Mouse (Mus musculus) embryonic stem cell, embryonic (primary cell): ENCODE measurements around the gene Kcna4.

Source experiments
- CTCF ChIA-PET, 4 experiments: fragments of 300-600 bp in 2 of 4; fragments of 350-600 bp in 2 of 4; sonication (Branson Sonifier 250); formaldehyde crosslinking; loops; one replicate each; lab custom pipeline; 2022; ENCODE audit warnings: inconsistent platforms in 2 of 4; lab: Charles Lee
- POLR2A ChIA-PET, 4 experiments: fragments of 300-600 bp in 2 of 4; fragments of 350-600 bp in 2 of 4; sonication (Branson Sonifier 250); formaldehyde crosslinking; loops; one replicate each; lab custom pipeline; 2022; ENCODE audit warnings: antibody characterized with exemption in 4 of 4, inconsistent platforms in 1 of 4; lab: Charles Lee

Gene Kcna4

DNA sequence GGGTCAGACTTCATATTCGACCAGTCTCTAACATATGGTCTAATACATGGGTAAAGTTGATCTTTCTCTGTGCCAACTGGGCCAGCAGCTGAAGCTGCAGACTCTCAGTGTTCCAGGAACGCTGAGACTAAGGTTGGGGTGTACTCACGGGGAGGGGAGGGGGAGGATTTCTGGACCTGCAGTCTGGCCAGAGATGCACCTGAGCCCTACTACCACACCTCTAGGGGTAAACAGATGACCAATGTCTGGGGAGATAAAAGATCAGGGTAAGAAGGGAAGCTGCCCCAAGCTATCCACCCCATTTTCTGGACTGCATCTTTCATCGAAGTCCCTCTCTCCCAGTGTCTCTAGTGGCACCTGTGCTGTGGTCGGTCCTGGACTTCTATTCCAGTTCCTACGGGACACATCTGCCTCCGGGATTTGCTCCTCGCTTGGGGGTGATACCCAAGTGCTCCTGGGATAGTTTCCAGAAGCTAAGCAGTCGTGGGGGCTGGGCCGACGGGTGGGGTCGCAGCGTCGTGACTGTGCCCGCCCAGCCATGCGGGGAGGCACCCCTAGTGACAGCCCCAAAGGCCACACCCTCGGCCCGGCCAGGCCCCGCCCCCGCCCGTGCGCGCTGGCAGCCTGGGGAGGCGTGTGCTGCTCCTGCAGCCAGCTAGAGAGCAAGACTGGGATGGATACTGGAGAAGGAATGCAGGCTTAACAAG lies at the start of gene Kcna4:
Gene Kcna4 (plus strand): TSS at position 650 of the 707 bp plus-strand sequence.
- POLR2A ChIA-PET = no interaction called here
- CTCF ChIA-PET = interaction anchor here in 1 of 4 experiments (0.6 kb wide), 1 partner anchor 934 kb away, joined by 3 read pairs; no protein-coding TSS in a partner anchor

DNA sequence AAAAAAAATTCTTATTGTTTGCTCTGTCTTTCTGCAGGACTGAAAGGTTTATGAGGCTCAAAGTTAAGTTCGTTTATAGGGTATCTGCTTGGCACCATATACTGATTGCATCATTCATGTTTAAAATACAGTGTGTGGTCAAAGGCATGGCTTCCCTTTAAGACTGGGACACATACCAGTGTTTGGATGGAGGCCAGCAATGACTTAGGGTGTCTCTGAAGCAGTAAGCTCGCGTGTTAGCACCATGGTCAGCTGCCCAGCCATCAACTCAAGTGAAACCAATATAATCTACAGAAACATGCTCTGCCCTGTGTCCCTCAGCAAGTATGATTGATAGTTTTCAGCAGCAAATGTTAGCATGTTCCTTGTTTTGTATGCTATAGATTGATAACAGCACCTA lies 32.3 kb upstream of the Kcna4 start:
- POLR2A ChIA-PET = no interaction called here
- CTCF ChIA-PET = no interaction called here

DNA sequence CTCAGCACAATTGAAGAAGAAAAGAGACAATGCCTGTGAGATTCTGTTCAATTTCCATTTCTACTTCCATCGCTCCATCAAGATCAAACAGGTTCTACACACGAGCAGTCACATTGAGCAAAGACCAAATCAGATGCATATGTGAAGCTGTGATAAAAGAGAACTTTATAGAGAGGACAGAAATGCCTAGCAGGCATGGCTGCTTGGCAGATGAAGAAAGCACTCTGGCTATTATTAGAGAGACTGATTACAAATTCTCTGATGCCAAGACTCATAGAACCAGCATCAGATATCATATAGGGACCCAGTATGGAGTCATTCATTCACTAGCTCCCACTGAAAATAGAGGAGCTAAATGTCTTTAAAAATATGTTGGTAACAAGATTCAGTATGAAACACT lies 24.2 kb upstream of the Kcna4 start:
- POLR2A ChIA-PET = no interaction called here
- CTCF ChIA-PET = no interaction called here

- ChIA-PET POLR2A (no interaction called here), CTCF (no interaction called here)
Measured at GRCm38 (mm10) chr2:107270050-107270449, 20.4 kb upstream of the Kcna4 start.

GRCm38 (mm10) chr2:107290697-107291019 lies 219 bp downstream of the Kcna4 start:
- ChIA-PET POLR2A (no interaction called here), CTCF (interaction anchor here in 1 of 4 experiments (0.6 kb wide), 1 partner anchor 935 kb away, joined by 3 read pairs; no protein-coding TSS in a partner anchor)

DNA sequence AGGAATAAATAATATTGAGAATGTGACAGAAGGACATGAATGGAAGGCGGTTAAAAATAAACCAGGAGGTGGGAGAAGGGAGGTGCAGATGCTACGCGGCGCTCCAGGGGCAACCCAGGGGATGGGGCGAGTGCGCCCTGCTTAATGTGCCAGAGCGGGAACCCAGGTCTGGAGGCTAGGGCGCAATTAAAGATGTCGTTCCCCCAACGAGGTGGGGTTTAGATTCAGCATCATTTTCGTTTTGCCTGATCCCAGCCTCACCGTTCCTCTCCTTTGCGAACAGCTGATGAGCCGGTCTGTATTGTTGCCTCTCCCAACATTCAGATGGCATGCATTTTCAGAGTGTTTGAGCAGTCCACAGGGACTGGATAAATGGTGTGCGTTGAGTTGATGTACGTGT lies 703 bp downstream of the Kcna4 start:
- ChIA-PET POLR2A (no interaction called here), CTCF (interaction anchor here in 1 of 4 experiments (0.6 kb wide), 1 partner anchor 935 kb away, joined by 3 read pairs; no protein-coding TSS in a partner anchor)

DNA sequence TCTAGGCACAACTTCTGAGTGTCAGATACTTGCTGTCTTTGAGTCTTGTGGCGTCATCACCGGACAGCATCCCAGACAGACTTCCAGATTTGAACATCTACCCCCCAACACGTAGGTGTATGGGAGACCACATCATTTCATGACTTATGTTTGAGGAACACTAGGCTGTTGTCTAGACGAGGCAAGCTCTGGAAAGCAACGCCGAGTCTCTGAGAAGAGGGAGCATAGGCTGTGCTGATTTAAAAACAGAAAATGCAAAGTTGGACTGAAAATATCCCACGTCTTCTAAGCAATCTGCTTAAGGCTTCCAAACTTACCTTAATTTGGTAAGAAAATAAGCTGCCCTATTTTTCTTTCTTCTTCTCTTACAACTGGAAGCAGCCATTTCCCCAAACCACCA lies 4.1 kb downstream of the Kcna4 start:
- ChIA-PET CTCF (no interaction called here), POLR2A (no interaction called here)

DNA sequence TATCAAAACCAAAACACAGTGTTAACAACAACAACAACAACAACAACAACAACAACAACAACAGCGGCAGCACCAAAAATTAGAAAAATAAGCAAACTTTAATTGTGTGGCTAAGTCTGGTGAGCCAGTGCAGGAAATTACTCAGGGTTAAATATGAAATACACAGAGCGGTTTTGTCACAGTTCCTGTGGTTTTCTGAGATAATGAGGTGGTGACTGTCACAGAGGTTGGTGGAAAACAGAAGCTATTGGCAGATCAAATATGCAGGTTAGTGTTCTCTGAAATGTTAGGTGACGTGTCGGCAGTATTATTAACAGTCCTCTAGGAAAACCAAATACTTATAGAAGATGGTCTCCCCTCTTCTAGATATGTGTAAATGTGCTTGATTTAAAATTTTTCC lies 11.4 kb downstream of the Kcna4 start:
- CTCF ChIA-PET = no interaction called here
- POLR2A ChIA-PET = no interaction called here

DNA sequence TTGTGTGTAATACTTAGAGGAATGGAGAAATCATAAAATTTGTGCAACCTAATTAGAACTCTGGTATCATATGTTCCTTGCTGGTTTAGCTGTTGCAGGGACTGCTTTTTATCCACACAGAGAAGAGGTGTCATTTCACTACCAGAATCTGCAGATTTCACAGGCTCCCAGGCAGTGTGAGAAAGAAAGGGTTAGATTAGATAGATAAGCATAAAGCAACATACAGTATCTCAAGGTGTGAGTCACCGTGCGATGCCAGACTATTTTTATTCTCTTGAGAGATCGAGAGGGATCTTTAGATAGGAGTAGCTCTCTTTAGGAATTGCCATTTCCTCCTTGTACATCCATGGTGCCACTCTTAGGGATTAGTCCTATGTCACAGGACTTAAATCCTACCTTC lies 14.3 kb downstream of the Kcna4 start:
- CTCF ChIA-PET = no interaction called here
- POLR2A ChIA-PET = no interaction called here

- ChIA-PET CTCF (no interaction called here), POLR2A (no interaction called here)
Measured at GRCm38 (mm10) chr2:107306077-107306476, 15.6 kb downstream of the Kcna4 start.

- CTCF ChIA-PET = no interaction called here
- POLR2A ChIA-PET = no interaction called here
Measured at GRCm38 (mm10) chr2:107318636-107319035, 28.2 kb downstream of the Kcna4 start.

- ChIA-PET POLR2A (no interaction called here), CTCF (no interaction called here)
Measured at GRCm38 (mm10) chr2:107321596-107322226, 31.3 kb downstream of the Kcna4 start.

GRCm38 (mm10) chr2:107324090-107324489 lies 33.7 kb downstream of the Kcna4 start:
- POLR2A ChIA-PET = no interaction called here
- CTCF ChIA-PET = no interaction called here

DNA sequence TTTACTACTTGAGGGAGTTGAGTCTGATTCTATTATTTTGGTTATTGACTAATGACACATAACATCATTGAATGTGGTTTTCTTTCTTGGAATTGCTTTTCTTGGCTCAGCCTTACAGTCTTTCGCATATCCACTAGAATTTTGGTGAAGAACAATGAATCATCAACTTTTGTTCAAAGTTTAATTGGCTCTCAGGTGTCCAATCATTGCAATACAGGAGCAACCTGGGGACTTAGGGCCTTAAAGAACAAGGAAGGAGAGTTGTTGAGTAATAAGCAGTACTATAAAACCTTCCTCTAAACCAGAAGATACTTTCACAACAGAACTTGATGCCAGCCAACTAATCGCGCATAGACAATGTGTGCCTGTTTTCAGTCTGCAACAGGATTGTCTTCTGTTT lies 36.8 kb downstream of the Kcna4 start:
- ChIA-PET POLR2A (no interaction called here), CTCF (no interaction called here)

GRCm38 (mm10) chr2:107341291-107341690 lies 50.9 kb downstream of the Kcna4 start:
- ChIA-PET CTCF (no interaction called here), POLR2A (no interaction called here)

DNA sequence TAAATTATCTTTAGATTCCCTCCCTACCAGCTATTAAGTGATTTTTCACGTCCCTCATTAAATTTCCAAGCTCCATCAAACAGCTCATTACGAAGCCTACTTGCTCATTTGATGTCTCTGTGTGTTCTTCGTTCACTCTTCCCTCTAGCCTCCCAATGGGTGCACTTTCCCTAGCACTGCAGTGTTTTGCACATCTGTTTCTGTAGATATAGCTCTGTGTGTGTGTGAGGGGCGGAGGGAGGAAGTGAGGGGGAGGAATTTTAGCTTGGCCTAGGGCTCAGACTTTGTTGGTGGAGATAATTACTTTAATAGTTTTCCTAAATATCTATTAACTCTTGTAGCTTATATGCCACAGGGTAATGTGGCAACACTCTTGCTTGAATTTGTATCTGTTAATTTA lies 54.4 kb downstream of the Kcna4 start:
- ChIA-PET CTCF (no interaction called here), POLR2A (no interaction called here)

GRCm38 (mm10) chr2:107345299-107345698 lies 54.9 kb downstream of the Kcna4 start:
- CTCF ChIA-PET = no interaction called here
- POLR2A ChIA-PET = no interaction called here
